Mouse (Mus musculus) heart, postnatal 4 days (tissue): ENCODE data around the gene Ctnnbip1. TPM values are rescaled to one million over a fixed set of nuclear protein-coding genes. Genes with fewer than 3 reads are reported as not detected.

Source experiments
- DNase-seq: peaks from one replicate; pipeline ENCODE4 v3.0.0; 2021
- total RNA-seq, 2 experiments: library from RNA; stranded (reverse); gene quantifications; 2 replicates each; pipeline ENCODE4 v1.2.3; 2021

The Ctnnbip1 gene
- total RNA-seq, 2 experiments from 2014 or later: 60.5 to 66.4 TPM

DNA sequence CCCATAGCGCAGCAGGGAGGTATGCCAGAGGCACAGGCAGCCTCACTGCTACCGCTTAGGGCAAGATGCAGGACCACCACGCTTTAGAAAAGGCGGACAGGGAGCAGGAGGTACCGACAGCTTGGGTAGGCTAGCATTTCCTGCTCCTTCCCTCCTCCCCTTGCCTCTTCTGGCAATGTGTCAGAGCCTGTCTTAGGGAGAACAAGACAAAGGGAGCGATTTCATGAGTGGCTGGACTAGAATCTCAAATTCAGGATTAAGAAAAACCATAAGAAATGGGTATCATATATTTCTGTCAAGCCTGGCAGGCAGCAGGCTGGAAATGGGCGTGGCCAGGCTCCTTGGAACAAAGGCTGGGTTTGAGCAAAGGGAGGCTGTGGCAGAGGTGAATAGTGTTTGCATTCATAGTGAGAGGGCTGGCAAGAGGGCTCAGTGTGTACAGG lies 44.9 kb downstream of the Ctnnbip1 start:
- DNase-seq: peak; percentile 49

DNA sequence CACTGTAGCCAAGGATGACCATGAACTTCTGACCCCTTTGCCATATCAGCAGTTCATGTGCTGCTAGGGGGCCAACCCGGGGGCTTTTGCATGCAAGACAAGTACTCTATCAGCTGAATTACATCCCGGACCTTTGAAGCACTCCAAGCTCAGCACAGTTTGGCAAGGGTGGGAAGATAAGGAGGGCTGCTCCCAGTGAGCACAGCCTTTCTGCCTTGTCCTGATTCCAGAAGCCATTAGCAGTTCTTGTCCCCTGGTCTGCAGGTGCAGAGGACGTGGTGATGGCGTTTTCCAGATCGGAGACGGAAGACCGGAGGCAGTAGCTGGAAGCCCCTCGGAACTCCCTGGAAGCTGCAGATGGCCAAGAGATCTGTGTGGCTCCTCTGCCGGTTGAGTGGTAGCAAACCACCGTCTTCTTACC lies 45.9 kb downstream of the Ctnnbip1 start:
- DNase-seq: no peak

- peak; percentile 88 for DNase-seq
These were observed 46.7 kb downstream of the Ctnnbip1 start for GRCm38 (mm10) chr4:149564452-149565407.

DNA sequence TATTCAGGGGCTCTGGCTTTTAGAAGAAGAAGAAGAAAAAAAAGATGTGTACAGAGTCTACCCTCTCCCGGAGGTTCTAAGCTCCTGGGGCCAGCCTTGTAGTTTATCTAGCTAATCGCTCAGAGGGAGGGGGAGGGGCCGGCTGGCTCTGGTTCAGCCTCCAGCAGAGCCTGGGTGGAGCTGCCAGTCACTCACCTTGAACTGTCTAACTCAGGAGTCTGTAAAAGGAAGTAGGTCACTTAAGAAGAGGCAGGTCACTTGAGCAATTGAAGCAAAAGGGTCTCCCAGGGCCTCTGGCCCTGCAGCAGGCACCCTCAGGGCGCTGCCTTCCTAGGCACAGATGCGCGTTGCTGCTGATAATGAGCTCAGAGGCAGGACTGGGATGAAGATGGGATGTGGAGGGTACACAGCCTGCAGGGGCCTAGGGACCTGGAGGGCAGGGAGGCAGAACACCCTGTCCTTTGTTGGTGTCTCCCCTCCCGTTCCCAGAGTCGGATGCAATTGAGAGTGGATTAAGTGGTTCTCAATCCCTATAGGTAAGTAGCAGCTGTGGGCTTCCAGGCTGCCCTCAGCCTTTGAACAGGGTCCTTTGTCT lies 49.5 kb downstream of the Ctnnbip1 start:
- no peak for DNase-seq

- no peak for DNase-seq
These were observed 50.6 kb downstream of the Ctnnbip1 start for GRCm38 (mm10) chr4:149568622-149569021.

DNA sequence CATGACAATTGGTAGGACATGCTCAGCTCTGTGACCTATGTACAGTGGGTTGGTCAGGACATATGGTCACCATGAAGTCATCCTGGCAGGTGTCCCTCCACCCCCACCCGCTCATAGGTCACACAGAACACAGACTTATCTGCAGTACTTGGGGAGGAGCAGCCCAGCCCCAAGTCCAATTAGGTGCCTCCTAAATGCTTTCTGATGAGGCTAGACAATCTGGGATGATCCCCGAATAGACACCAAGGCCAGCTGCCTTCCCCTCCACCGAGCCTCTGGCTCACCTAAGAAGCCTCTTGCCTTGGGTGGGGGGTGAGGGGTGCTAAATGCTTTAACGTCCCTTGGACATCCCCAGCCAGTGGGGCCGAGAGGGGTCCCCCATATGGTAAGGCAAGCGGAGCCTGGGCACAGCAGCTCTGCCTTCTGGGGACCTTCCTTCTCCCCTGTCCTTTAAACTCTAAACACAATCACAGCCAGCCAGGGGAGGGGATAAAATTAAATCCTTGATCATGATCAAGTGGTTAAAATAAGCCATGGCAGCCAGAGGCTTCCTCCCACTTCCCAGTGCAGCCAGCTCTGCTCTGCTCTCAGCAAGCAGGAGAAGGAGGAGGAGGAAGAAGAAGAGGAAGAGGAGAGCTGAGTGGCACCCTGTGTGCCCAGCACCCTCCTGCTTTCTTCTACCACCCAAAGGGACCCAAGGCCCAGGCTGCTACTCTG lies 51.9 kb downstream of the Ctnnbip1 start:
- DNase-seq: no peak

- DNase-seq: no peak
These were observed 52.4 kb downstream of the Ctnnbip1 start for GRCm38 (mm10) chr4:149570498-149570863.

- no peak for DNase-seq
These were observed 53.2 kb downstream of the Ctnnbip1 start for GRCm38 (mm10) chr4:149571209-149571608.

- peak; percentile 68 for DNase-seq
These were observed 53.7 kb downstream of the Ctnnbip1 start for GRCm38 (mm10) chr4:149571651-149572149.

DNA sequence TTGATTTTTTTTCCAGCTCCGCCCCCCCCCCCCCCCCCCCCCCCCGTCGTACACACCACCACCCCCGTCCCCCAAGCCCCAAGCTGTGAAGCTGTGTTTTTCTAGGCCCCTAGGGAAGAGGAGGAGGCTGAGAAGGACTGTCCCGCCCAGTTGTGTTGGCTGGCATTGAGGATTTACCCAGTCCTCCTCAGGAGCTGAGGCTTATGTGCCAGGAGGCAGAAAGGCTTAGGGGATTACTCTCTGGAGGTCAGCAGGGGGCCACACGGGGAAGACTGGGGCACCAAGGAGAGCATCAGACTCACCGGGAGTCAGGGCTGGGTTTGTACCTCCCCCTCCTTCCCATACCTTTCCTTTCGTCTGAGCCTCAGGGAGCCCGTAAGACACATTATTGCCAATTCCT lies 54.4 kb downstream of the Ctnnbip1 start:
- DNase-seq: no peak

GRCm38 (mm10) chr4:149572851-149573250 lies 54.8 kb downstream of the Ctnnbip1 start:
- DNase-seq: no peak

DNA sequence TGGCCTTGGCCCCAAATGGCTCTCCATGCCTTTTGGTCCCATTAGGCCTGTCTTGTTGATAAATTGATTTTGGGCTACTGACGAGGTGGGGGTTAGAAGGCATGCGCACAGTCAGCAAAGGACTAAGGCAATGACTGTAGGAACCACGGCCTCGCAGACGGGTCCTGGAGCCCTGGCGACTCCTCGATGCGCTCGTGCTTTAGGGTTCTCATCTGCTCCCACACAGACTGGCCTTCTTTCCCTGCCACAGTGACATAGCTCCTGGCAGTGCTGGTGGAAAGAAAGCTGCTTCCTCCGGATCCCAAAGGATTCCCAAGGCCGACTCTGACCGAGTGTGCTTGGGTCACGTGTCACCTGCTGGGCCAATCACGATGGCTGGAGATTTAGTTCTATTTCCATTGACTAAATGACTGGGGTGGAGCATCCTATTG lies 56.4 kb downstream of the Ctnnbip1 start:
- peak; percentile 46 for DNase-seq

DNA sequence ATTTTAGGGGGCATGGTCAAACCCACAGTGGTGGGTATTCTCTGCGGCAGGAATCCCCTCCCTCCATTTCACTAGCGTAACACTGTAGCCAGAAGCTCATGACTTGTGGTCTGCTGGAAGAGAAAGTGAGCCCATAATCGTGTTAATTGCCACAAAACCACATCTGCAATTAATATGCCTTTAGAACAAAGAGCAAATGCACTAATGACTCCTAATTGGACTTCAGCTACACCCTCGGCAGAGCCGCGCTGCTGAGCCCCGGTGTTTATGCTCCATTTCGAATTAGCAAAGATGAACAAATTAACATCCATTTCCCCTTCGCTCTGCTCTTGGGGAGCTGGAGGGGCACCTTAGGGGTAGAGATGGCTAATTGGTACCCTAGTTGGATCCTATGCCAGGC lies 58.0 kb downstream of the Ctnnbip1 start:
- no peak for DNase-seq

GRCm38 (mm10) chr4:149576993-149577548 lies 59.0 kb downstream of the Ctnnbip1 start:
- DNase-seq: no peak

DNA sequence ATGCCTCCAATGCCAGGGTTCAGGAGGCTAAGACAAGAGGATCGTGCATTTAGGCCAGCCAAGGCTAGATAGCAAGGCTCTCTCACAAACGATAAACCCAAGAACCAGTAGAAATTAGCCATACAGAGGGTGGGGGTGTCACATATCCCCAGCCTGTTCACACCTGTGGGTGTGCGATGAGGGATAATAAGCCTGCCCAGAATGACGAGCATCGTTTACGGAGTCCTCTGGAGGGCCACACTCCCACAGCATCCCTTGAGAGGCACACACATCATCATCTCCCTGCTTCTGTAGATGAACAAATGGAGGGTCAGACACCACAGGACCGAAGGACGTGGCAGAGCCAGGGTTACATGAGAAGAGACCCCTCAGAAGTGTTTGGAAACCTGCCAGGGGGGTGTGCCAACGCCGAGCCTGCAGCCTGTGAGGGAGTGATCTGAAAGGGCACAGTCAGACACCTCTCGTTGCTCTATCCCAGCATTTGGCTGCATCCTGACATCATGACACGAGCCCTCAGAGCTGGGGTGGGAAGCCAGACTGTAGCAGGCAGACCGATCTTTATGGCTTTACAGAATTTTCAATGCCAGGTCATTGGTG lies 60.1 kb downstream of the Ctnnbip1 start:
- DNase-seq: no peak

- DNase-seq: no peak
These were observed 60.8 kb downstream of the Ctnnbip1 start for GRCm38 (mm10) chr4:149578831-149579230.

GRCm38 (mm10) chr4:149585236-149585635 lies 67.2 kb downstream of the Ctnnbip1 start:
- DNase-seq: no peak

DNA sequence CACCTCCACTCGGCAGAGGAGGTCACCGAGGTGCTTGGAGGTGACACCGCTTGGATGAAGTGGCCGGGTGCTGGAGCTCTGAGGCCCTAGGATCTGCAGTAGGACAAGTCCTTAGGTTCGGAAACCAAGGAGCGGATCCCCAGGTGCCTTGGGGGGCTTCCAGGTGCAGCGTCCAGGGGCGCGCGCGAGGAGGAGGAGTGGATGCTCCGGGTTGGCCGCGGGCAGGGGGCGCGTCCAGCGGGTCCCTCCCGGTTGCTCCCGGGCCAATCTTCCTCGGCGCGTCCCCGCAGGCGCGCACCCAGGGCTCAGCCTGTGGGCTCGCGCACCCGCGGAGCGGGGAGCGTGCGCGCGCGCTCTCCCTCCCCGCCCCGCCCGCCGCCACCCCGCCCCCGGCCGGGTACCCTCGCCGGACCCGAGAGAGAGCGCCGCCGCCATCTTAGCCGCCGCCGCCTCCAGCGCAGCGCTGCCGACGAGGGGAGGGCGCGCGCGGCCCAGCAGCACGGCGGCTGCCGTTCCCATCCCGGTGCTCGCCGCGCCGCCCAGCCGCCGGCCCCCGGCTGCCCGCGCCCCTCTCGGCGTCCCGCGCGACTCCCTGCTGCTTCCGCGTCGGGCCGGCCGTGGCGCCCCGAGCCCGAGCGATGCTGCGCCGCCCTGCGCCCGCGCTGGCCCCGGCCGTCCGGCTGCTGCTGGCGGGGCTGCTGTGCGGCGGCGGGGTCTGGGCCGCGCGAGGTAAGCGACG lies 68.2 kb downstream of the Ctnnbip1 start, which contains the start of gene Clstn1:
TSS of gene Clstn1 (plus strand) at position 425 of the 739 bp plus-strand sequence.
- peak; percentile 75 for DNase-seq

- DNase-seq: peak; percentile 49
These were observed 69.0 kb downstream of the Ctnnbip1 start for GRCm38 (mm10) chr4:149586783-149587595.

DNA sequence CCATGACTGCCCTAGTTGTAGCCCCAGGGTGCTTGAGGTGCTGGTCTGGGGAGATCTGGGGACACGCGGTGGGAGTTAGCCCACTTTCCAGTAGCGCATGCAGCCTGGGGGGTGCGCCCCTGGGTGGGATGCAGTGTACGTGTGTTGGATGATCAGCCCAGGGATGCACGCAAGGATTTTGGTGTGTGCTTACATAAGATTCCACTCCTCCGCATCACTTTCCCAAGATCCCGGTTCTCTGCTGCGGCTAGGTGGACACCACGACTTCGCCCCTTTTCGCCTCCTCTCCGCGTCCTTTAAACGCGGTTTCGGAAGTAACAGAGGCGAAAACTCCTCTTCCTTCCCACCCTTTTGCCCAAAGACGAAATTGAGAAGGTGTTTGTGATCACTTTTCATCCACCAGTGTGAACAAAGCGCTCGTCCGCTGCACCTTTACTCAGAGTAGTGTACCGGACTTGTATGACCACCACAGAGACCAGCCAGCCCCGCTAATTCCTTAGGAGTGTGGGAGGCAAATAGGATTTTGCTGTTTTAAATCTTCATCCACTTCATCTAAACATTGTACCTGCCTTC lies 69.6 kb downstream of the Ctnnbip1 start:
- DNase-seq: no peak
